Mouse (Mus musculus) ovary, postnatal 10 days (tissue): ENCODE data around the gene Doxl2.
"Not testable (repeated sequence)": the region's sequence is repeated elsewhere in the genome, so short reads cannot be mapped to it uniquely, and the experiment has no call there.

Experiments
- DNase-seq: peaks from one replicate; pipeline ENCODE4 v3.0.0; 2022; ENCODE audit warnings: low spot score

The Doxl2 gene

DNA sequence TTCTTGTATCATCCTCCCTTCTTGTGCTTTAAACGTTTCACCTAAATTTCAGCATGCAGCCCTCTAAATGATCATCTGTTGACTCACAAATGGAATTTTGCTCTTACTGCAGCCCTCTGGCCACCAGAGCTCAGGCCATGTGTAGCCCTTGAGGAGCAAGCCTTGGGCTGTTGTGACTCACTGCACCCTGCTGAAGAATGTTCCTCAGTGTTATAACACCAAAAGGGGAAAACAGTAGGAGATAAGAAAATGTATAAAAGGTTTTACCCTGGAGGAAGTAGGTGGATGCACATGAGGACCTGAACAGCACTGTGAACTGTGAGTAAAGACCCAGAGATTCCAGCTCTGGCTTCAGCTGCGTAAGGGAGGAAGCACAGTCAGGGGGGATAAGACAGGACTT is at the start of gene Doxl2:
Gene Doxl2, plus strand, starts transcription at position 301 of the 400 bp plus-strand sequence.
- DNase-seq: no peak

DNA sequence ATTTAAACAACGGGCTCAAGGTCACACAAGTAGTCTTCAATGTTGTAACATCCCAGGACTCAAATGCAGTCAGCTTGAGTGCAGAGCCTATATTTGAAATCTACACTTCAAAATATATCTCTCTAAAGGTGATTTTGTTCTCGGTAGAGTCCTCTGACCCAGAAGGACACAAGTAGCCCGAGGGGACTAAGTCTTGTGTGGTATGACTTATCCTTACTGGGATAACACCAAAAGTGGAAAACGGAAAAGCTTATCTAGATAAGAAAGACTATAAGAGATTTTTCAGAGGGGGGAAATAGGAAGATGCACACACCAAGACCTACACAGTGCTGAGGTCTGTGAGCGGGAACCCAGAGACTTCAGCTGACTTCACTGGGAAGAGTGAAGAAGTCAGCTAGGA is 45.2 kb upstream of the Doxl2 start, which contains the start of gene 1600015I10Rik:
Gene 1600015I10Rik, plus strand, starts transcription at position 301 of the 400 bp plus-strand sequence.
- DNase-seq: no peak

DNA sequence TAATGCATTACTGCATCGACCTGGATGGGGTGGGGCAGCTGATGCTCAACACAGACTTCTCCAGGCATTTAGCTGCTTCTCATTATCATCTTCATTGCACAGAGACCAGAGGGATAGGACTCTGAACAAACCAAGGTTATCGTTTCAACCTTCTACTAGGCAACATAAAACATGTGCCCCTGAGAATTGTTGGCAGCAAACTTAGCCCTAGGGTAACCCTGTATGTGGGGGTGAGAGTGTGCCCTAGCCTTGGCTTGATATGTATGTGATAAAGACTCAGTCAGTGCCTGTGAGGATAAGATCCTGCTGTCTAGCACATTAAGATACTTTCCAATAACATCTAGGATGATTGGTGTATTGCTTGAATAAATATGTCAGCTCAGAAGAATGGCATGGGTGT is 25.2 kb upstream of the Doxl2 start:
- no peak for DNase-seq

DNA sequence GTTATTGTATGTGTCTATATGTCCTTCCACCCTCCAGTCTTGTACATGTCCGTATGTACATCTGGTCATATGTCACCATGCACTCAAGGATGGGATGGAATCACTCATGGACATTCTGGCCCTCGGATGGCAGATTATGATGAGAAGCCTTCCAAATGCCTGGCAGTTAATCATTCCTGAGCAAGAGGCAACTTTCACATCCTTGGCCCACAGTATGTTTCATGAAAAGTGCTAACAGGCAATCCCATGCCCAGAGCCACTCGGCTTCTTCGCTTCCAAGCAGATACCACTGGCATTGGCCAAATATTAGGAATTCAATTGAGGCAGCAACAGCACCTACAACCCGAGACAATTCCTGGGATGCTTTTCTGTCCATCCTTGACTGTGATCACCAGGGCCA is 24.1 kb upstream of the Doxl2 start:
- no peak for DNase-seq

DNA sequence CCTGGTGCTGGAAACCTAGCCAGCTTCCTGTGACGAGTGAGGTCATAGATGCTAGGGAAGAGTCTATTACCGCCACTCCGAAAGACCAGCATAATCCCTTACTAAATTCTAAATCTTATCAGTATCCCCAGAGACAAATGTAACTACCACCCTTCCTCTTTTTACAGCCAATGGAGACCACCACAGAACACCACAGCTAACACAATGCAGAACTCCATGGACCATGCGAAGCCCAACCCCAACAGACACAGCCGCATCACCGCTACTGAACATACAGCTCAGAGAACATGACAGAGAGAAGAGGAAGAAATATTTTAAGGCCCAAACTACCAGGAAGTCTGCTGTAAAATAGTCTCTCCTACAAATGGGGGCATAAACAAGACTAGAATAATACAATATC is 23.1 kb upstream of the Doxl2 start:
- DNase-seq: no peak

DNA sequence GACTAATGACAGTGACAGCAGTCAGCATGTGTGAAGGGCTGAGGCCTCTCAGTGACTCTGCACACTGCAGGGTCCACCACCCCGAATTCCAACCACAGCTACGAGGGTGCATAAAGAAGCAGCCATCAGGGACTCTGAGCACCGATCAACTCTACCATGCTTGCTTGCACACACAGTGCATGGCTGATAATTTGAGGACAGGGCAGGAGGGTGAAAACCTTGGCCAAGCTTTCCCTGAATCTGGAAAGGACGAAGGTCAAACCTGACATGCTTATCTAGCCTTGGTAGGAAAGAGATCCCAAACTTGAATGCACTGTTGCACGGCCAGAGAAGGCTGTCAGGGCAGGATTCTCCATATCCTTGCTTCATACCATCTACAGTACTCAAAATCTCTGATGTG is 21.5 kb upstream of the Doxl2 start:
- DNase-seq: no peak

DNA sequence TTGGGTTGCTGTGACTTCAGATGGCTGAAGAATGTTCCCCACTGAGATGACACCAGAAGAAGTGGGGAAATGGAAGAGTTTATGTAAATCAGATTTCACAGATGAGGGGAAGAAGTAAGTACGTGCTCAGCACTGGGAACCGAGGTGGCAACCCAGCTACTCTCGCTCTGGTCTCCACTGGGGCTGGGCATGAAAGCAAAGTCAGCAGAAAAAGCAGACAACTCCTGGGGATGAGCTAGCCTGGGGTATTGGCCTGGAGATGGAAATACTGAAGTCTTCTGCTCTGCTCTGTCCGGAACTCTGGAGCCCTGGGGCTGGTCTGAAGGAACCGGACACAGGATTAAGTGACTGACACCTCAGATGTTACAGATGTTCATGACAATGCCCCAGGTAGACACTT is 20.6 kb upstream of the Doxl2 start:
- no peak for DNase-seq

DNA sequence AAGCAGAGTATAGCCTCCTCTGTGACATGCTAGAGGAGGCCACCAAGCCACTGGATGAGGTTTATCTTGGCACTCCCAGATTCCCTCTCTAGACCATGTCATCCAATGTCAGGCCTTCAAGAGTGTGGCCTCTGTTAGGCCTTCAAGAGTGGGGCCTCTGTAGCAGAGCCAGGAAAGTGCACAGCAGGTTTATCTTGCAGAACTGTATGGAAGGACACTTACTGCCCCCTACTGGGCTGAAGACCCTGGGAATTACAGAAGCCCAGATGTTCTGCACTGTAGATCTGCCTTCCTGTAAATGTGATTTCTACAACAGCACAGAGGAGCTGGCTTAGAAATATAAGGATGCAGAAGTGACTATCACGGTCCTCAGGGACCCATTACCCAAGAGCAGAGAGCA is 19.8 kb upstream of the Doxl2 start:
- DNase-seq: peak; percentile 15

DNA sequence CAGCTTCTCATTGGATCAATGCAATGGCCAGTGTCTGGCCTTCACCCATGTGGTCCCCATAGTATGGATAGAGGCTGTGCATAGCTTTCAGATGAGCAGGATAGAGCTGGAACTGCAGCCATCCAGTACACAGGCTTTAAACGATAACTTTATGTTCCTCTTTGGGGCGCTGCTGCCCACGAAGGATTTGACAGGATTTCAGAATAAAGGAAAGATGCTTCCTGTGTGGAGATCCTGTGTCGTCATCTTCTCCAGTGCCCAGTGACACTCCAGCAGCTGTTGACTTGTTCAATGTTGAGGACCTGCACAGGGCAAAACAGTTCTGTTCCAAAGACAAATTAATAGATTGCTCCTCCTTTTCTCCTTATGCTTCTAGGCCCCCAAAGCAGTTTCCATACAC is 18.0 kb upstream of the Doxl2 start:
- DNase-seq: no peak

DNA sequence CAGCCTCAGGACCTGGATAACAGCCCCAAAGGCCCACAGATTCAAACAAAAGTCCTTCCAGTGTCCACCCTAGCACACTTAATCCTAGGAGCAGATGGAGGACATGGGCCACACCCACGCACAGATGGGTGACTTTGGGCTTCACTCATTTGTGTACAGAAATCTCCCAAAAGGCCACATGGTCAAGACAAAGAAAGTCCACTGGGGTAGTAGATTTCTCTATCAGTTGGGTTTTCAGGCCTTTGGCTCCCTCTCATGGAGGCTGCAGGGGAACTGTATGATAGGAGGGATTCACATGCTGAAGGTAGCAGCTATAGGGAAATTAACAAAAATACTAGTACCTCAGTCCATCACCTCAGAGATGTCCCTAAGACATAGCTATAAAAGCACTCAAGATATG is 16.7 kb upstream of the Doxl2 start:
- DNase-seq: no peak

DNA sequence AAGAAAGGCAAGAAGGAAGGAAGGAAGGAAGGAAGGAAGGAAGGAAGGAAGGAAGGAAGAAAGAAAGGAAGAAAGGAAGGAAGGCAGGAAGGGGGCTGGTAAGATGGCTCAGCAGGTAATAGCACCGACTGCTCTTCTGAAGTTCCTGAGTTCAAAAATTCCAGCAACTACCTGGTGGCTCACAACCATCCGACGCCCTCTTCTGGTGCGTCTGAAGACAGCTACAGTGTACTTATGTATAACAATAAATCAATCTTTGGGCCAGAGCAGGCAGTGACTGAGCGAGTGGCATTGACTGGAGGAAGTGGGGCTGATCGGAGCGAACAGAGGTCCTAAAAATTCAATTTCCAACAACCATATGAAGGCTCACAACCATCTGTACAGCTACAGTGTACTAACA is 15.6 kb upstream of the Doxl2 start:
- not testable (repeated sequence) for DNase-seq

DNA sequence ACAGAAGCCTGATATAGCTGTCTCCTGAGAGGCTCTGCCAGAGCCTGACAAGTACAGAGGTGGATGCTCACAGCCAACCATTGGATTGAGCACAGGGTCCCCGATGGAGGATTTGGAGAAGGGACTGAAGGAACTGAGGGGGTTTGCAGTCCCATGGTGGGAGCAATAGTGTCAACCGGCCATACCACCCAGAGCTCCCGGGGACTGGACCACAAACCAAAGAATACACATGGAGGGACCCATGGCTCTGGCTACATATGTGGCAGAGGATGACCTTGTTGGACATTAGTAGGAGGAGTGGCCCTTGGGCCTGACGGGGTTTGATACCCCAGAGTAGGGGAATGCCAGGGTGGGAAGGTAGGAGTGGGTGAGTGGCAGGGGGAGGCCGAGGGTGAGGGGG is 8.1 kb upstream of the Doxl2 start:
- not testable (repeated sequence) for DNase-seq

DNA sequence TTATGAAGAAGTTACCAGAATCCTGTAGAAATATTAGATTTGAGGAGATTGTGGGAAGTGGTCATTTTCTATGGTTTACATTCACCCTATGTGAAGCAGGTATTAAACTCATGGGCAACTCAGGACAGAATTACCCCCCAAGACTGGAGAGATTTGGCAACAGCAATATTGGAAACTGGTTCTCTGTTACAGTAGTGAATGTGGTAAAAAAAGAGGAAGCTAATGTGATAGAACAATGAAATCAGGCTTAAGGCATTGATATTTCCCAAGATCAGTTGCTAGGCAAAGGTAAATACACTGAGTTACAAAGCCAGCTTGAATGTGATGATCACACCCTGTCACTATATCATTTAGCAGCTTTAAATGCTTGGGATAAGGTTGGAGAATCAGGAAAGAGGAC is 6.9 kb upstream of the Doxl2 start:
- no peak for DNase-seq

DNA sequence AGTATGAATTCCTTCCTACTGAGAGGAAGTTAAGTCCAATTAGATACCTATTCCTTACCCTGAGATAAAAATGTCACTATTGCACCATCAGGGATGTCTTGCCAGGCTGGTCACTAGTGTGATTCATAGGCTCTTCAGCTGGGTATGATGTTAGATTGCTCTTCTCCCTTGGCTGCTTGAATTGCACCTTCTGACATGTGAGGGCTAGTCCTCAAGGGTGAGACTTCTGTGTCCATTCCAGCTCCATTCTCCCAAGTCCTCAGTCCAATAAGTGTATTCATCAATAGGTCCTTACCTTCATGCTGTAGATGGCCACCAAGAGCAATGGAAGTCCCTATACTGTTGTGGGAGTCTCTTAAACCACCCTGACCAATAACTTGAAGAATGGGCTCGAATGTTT is 4.9 kb downstream of the Doxl2 start:
- DNase-seq: no peak

DNA sequence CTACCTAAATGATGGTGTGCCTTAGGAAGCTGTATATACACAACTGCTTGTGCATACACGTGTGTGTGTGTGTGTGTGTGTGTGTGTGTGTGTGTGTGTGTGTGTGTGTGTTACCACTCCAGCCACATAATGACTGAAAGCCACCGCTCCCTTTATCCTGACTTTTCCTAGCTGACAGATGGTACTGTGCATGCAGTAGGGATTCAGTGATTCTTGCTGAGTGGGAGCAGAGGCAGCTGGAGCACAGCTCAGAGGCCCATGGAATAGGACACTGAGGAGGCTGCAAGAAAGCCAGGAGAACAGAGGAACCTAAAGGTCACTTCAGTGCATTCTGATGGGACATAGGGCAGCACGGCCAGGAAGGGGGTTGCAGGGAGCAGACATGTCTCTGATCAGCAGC is 7.5 kb downstream of the Doxl2 start:
- no peak for DNase-seq

DNA sequence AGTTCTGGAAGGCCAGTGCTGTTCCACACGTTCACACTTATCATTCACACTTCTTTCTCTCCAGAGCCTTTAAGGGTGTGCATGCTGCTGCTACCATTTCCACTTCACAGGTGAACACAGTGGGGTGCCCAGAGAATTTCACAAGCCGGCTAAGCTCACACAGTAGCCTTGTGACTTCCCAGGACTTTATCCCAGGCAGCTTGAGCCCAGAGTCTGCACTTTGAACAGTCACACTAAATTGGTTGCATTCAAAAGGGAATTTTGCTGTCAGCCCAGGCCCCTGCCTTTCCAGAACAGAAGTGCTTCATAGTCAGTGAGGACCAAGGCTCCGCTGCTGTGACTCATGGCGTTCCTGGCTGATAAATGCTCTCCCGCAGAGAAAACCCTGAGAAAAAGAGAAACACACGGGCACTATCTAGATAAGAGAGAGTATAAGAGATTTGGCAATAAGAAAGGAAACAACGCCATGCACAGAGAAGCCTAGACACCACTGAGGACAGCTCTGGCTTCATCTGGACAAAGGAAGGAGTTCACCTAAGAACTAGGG is 11.8 kb downstream of the Doxl2 start, which contains the start of gene Svs1:
Gene Svs1, plus strand, starts transcription at position 418 of the 547 bp plus-strand sequence.
- no peak for DNase-seq

DNA sequence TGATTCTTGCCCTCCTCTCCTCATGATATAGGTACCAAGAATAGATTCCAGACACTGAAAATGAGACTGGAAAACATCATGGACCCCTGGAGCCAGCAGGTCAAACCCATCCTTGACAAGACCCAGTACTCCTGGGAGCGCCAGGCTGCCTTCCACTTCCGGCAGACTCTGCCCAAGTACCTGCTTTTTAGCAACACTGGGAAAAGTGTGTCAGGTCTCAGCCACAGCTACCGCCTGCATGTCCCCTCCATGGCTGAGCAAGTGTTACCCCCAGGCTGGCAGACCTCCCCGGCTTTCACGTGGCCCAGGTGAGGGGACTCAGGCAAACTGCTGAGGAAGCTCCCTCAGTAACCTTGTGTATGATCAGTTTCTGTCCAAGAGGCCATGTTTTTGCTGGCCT is 15.2 kb downstream of the Doxl2 start:
- no peak for DNase-seq

DNA sequence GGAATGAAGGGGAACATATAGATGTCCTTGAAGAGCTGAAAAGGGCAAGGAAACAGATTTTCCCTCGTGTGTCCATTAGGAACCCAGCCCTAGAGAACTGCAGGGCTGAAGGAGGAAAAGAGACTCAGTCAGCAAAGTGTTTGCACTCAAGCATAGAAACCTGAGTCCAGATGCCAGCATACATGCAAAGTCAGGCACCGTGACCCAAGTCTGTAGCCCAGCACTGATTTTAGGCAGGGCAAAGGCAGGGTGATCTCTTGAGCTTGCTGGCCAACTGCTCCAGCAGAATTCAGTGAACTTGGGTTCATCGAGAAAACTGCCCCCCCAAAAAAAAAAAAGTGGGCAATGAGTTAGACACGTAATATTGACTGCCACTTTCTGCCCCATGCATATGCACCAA is 17.2 kb downstream of the Doxl2 start:
- no peak for DNase-seq

DNA sequence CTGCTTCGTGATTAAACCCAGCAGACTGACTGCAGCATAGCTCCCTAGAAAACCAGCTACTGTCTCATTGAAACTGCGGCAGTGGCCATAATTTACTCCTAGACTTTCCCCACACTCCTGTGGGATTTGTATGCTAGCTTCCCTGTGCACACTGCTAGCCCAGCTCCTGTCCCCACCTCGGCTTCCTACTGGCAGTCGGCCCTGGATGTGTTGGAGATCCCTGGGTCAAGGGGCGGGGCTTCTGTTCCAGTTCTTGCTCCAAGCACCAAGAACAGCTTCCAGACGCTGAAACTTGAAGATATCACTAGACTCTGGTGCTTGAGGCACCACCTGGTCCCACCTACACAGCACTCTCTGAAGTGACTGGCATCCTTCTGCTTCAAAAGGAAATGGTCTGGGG is 23.4 kb downstream of the Doxl2 start:
- DNase-seq: no peak

DNA sequence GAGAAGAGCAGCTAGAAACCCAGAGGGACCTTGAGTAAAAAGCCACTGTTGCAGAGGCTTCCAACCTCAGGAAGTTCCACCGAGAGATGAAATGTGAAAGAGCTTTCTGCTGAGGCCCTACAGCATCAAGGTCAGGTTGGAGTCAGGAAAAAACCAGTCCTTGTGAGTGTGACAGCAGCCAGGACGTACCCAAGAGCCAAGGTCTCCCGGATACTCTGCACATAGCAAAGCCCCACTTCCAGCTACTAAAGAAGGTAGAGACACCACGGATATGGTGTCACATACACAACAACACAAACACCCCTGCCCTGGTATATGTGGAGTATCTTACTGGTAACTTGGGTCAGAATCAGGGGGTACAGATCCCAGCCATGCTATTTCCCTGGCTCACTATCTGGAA is 24.0 kb downstream of the Doxl2 start:
- DNase-seq: no peak

DNA sequence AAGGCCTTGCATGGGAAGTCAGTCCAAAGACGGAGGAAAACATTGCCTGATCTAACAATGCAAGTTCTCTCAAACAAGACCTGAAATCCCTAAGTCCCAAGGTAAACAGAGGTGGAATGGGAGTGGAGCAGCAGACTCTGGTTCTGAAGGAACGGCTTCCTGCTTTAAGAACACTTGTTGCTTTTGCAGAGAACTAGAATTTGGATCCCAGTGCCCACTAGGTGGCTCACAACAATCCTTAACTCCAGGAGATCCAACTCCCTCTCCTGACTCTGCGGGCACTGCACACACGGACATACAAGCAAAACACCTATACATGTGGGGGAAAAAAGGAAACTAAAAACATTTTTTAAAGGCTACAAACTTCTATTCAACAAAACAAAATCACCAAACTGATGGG is 28.6 kb downstream of the Doxl2 start:
- DNase-seq: no peak

DNA sequence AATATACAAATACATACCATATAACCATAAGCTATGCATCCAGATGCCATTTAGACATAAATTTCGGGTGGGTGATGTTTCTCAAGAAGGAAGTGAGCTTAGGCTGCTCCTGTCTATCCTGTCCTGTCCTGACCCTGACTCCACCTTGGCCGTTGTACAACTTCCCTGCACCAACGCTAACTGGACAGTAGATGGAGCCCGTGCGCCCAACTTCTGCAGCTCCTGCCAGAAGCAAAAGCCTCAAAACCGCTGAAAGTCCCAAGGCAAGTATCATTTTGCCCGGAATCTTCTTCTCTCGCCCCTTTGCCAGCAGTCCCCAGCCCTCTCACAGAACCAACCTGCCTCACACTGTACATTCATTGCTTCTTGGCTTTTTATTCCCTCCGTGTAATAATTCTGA is 33.2 kb downstream of the Doxl2 start:
- DNase-seq: peak; percentile 22

DNA sequence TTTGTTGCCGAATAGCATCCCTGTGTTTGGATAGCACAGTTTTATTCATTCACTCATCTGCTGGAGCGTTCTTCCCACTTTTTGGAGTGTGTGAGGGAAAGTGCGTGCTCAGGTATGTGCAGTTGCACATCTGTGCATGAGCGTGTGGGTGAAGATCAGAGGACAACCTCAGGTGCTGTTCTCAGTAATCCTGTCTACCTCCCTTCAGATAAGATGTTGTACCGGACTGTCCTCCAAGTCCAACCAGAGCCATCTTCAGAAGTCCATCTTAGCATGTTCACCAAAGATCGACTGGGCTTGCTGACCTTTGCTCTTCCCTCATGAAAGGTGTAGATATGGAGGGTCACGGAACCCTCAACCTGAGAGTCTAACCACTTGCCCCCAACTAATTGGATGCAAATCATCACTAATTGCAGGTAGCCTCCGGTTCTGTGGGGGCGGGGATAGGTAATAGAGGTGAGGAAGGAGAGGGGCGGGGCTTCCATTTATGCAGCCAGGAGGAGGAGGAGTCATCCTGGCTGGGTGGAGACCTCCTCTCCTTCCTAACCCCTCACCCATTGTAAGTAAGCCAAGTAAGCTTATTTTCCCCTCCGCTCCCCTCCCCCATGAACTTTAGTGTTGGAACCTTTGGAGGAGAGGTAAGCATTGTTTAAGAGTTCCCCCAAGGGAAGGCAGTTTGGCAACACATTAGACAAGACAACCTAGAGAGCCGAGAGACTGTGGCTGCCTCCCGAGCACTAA is 33.8 kb downstream of the Doxl2 start:
- DNase-seq: no peak

DNA sequence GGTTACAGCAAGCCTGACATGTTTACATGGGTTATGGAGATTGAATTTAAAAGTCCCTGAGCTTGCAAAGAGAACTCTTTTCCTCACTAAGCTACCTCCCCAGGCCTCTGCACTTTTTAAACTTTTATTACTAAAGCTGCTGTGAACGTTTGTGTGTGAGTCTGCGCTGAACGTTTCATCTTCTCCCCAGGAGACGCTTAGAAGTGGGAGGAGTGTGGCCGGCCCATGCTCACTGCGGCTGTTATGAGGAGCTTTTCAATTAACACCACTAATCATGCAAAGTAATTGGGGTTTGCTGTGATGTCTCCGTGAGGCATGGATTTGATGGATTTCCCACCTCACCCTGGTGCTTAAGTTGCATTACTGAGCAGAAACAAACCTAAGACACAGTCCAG is 34.4 kb downstream of the Doxl2 start:
- no peak for DNase-seq
